Mouse (Mus musculus): ENCODE data around the gene Ggt5. TPM values are rescaled to one million over a fixed set of nuclear protein-coding genes. Genes with fewer than 3 reads are reported as not detected.

The Ggt5 gene
- polyA plus RNA-seq, 1 experiment from 2014 or later, result 2.5 TPM

- no peak overlapping the region for H3K4me3 ChIP-seq
- H3K27me3 ChIP-seq, result 0 out of 2 replicates have a peak, but pooled peaks cover 3% of the 10 kb centered on the region
- H3K4me2 ChIP-seq (replicated peaks), result no peak overlapping the region
- H3K9ac ChIP-seq (replicated peaks), result no peak overlapping the region
- WGBS, result 36% methylated on average over 10 of the region's 10 CpGs
- H3K36me3 ChIP-seq, result no peaks in the 10 kb centered on the region
- no peaks in the 10 kb centered on the region for H3K9me3 ChIP-seq
- no peaks in the 10 kb centered on the region for H3K4me1 ChIP-seq
- H3K27ac ChIP-seq (replicated peaks), result no peak overlapping the region
- ATAC-seq (replicated peaks), result no peak
Measured at GRCm38 (mm10) chr10:75570981-75571657, 18.0 kb upstream of the Ggt5 start.

GRCm38 (mm10) chr10:75571937-75572336 lies 17.2 kb upstream of the Ggt5 start:
- 47% methylated on average over 9 of the region's 9 CpGs for WGBS
- no peaks in the 10 kb centered on the region for H3K4me1 ChIP-seq
- no peak for ATAC-seq (replicated peaks)

GRCm38 (mm10) chr10:75573181-75573580 lies 16.0 kb upstream of the Ggt5 start:
- no peaks in the 10 kb centered on the region for H3K9me3 ChIP-seq
- no peaks in the 10 kb centered on the region for H3K36me3 ChIP-seq
- no peak overlapping the region for H3K4me3 ChIP-seq
- WGBS, result 42% methylated on average over 10 of the region's 10 CpGs
- no peak overlapping the region for H3K9ac ChIP-seq (replicated peaks)
- H3K4me1 ChIP-seq, result no peaks in the 10 kb centered on the region
- H3K27me3 ChIP-seq, result 0 out of 2 replicates have a peak, but pooled peaks cover 3% of the 10 kb centered on the region
- ATAC-seq (replicated peaks), result no peak
- no peak overlapping the region for H3K4me2 ChIP-seq (replicated peaks)
- H3K27ac ChIP-seq (replicated peaks), result no peak overlapping the region

More at GRCm38 (mm10) chr10:75571937-75572336, 17.2 kb upstream of the Ggt5 start:
- Histone ChIP-seq H3K4me3 (no peak overlapping the region), H3K9me3 (no peaks in the 10 kb centered on the region), H3K4me2 (replicated peaks) (no peak overlapping the region), H3K27me3 (0 out of 2 replicates have a peak, but pooled peaks cover 3% of the 10 kb centered on the region), H3K36me3 (no peaks in the 10 kb centered on the region), H3K27ac (replicated peaks) (no peak overlapping the region), H3K9ac (replicated peaks) (no peak overlapping the region)

- WGBS, result 89% methylated on average over 9 of the region's 9 CpGs
- Histone ChIP-seq H3K4me1 (no peaks in the 10 kb centered on the region), H3K36me3 (no peaks in the 10 kb centered on the region), H3K4me2 (replicated peaks) (no peak overlapping the region), H3K9me3 (no peaks in the 10 kb centered on the region), H3K9ac (replicated peaks) (no peak overlapping the region), H3K27ac (replicated peaks) (no peak overlapping the region), H3K4me3 (no peak overlapping the region), H3K27me3 (no peaks in the 10 kb centered on the region)
- no peak for ATAC-seq (replicated peaks)
Measured at GRCm38 (mm10) chr10:75573965-75574364, 15.2 kb upstream of the Ggt5 start.

- no peak for ATAC-seq (replicated peaks)
- no peak overlapping the region for H3K4me3 ChIP-seq
- H3K9me3 ChIP-seq, result no peaks in the 10 kb centered on the region
Measured at GRCm38 (mm10) chr10:75579129-75579528, 10.0 kb upstream of the Ggt5 start.

GRCm38 (mm10) chr10:75585876-75586552 lies 3.1 kb upstream of the Ggt5 start:
- H3K9me3 ChIP-seq, result no peaks in the 10 kb centered on the region
- no peak overlapping the region for H3K4me3 ChIP-seq
- peak; percentile 85 for ATAC-seq (replicated peaks)
- peak overlapping the region; percentile 12; the same call in 1 of the 2 replicates for H3K4me2 ChIP-seq (replicated peaks)
- no peaks in the 10 kb centered on the region for H3K36me3 ChIP-seq
- peaks cover 14% of the 10 kb centered on the region for H3K4me1 ChIP-seq
- H3K27ac ChIP-seq (replicated peaks), result 0 out of 2 replicates have a peak overlapping the region, but pooled peaks have one; percentile 17
- no peak overlapping the region for H3K9ac ChIP-seq (replicated peaks)
- WGBS, result 21% methylated on average over 20 of the region's 20 CpGs
- H3K27me3 ChIP-seq, result no peaks in the 10 kb centered on the region

More at GRCm38 (mm10) chr10:75579129-75579528, 10.0 kb upstream of the Ggt5 start:
- Histone ChIP-seq H3K9ac (replicated peaks) (no peak overlapping the region), H3K4me1 (no peaks in the 10 kb centered on the region), H3K27ac (replicated peaks) (no peak overlapping the region), H3K4me2 (replicated peaks) (no peak overlapping the region), H3K36me3 (no peaks in the 10 kb centered on the region), H3K27me3 (no peaks in the 10 kb centered on the region)
- WGBS, result 87% methylated on average over 6 of the region's 6 CpGs

GRCm38 (mm10) chr10:75586553-75586879 lies 2.6 kb upstream of the Ggt5 start:
- no peaks in the 10 kb centered on the region for H3K36me3 ChIP-seq
- 0 out of 2 replicates have a peak overlapping the region, but pooled peaks have one; percentile 17 for H3K27ac ChIP-seq (replicated peaks)
- H3K4me1 ChIP-seq, result peaks cover 14% of the 10 kb centered on the region
- no peak overlapping the region for H3K4me2 ChIP-seq (replicated peaks)
- H3K4me3 ChIP-seq, result no peak overlapping the region
- H3K27me3 ChIP-seq, result no peaks in the 10 kb centered on the region
- no peaks in the 10 kb centered on the region for H3K9me3 ChIP-seq
- H3K9ac ChIP-seq (replicated peaks), result no peak overlapping the region
- 74% methylated on average over 1 of the region's 1 CpGs for WGBS
- peak; percentile 26 for ATAC-seq (replicated peaks)

- ATAC-seq (replicated peaks), result no peak
- no peak overlapping the region for H3K4me2 ChIP-seq (replicated peaks)
- no peak overlapping the region for H3K27ac ChIP-seq (replicated peaks)
- H3K4me1 ChIP-seq, result peaks cover 14% of the 10 kb centered on the region
- no peaks in the 10 kb centered on the region for H3K36me3 ChIP-seq
- no peak overlapping the region for H3K4me3 ChIP-seq
- WGBS, result 93% methylated on average over 4 of the region's 4 CpGs
- no peaks in the 10 kb centered on the region for H3K9me3 ChIP-seq
- no peaks in the 10 kb centered on the region for H3K27me3 ChIP-seq
- H3K9ac ChIP-seq (replicated peaks), result no peak overlapping the region
Measured at GRCm38 (mm10) chr10:75587781-75588180, 1.4 kb upstream of the Ggt5 start.

- H3K9ac ChIP-seq (replicated peaks), result no peak overlapping the region
- WGBS, result 75% methylated on average over 5 of the region's 5 CpGs
- H3K36me3 ChIP-seq, result no peaks in the 10 kb centered on the region
- no peak overlapping the region for H3K4me2 ChIP-seq (replicated peaks)
- no peaks in the 10 kb centered on the region for H3K27me3 ChIP-seq
- no peaks in the 10 kb centered on the region for H3K9me3 ChIP-seq
- ATAC-seq (replicated peaks), result no peak
- peaks cover 14% of the 10 kb centered on the region for H3K4me1 ChIP-seq
- no peak overlapping the region for H3K4me3 ChIP-seq
- H3K27ac ChIP-seq (replicated peaks), result no peak overlapping the region
Measured at GRCm38 (mm10) chr10:75588336-75588735, 804 bp upstream of the Ggt5 start.

GRCm38 (mm10) chr10:75589651-75590050 lies 511 bp downstream of the Ggt5 start:
- Histone ChIP-seq H3K27me3 (no peaks in the 10 kb centered on the region), H3K9me3 (no peaks in the 10 kb centered on the region), H3K4me3 (no peak overlapping the region), H3K27ac (replicated peaks) (no peak overlapping the region), H3K36me3 (no peaks in the 10 kb centered on the region), H3K4me1 (peaks cover 14% of the 10 kb centered on the region), H3K4me2 (replicated peaks) (no peak overlapping the region), H3K9ac (replicated peaks) (no peak overlapping the region)
- ATAC-seq (replicated peaks), result no peak
- 83% methylated on average over 16 of the region's 16 CpGs for WGBS

- Histone ChIP-seq H3K9me3 (no peaks in the 10 kb centered on the region), H3K4me3 (no peak overlapping the region), H3K27me3 (no peaks in the 10 kb centered on the region), H3K27ac (replicated peaks) (no peak overlapping the region), H3K36me3 (no peaks in the 10 kb centered on the region), H3K9ac (replicated peaks) (no peak overlapping the region), H3K4me1 (peaks cover 9% of the 10 kb centered on the region), H3K4me2 (replicated peaks) (no peak overlapping the region)
- ATAC-seq (replicated peaks), result no peak
- 82% methylated on average over 12 of the region's 12 CpGs for WGBS
Measured at GRCm38 (mm10) chr10:75591211-75591894, 2.2 kb downstream of the Ggt5 start.

GRCm38 (mm10) chr10:75592585-75592984 lies 3.4 kb downstream of the Ggt5 start:
- Histone ChIP-seq H3K4me2 (replicated peaks) (no peak overlapping the region), H3K27me3 (no peaks in the 10 kb centered on the region), H3K4me3 (no peak overlapping the region), H3K9ac (replicated peaks) (no peak overlapping the region), H3K36me3 (no peaks in the 10 kb centered on the region), H3K9me3 (no peaks in the 10 kb centered on the region), H3K4me1 (peaks cover 7% of the 10 kb centered on the region), H3K27ac (replicated peaks) (no peak overlapping the region)
- WGBS, result 80% methylated on average over 7 of the region's 7 CpGs
- ATAC-seq (replicated peaks), result no peak

Data from forebrain, embryonic 15.5 days (tissue).